Mouse (Mus musculus) hindbrain, embryonic 12.5 days (tissue): ENCODE measurements around the gene Ccdc42. TPM values are rescaled to one million over a fixed set of nuclear protein-coding genes. Genes with fewer than 3 reads are reported as not detected.
A peak's percentile ranks its signal among the peaks of the same experiment; 100 is the strongest.

Experiments used
- ATAC-seq: fragments of 200-750 bp; cut with Nextera tagmentation; 2 replicates; pipeline ENCODE4 v1.8.0; 2017; ENCODE audit warnings: moderate TSS enrichment; ENCODE audit not compliant: low FRiP score
- H3K27ac ChIP-seq: fragments of 300-500 bp; sonication (generic); 2 replicates; pipeline ENCODE4 v1.5.1; 2016; ENCODE audit warnings: mild to moderate bottlenecking
- H3K27me3 ChIP-seq: fragments of 300-500 bp; sonication (generic); 2 replicates; pipeline ENCODE4 v1.6.1; 2016; ENCODE audit warnings: mild to moderate bottlenecking
- H3K36me3 ChIP-seq: fragments of 300-500 bp; sonication (generic); 2 replicates; pipeline ENCODE4 v1.6.1; 2016; ENCODE audit warnings: mild to moderate bottlenecking
- H3K4me1 ChIP-seq: fragments of 300-500 bp; sonication (generic); 2 replicates; pipeline ENCODE4 v1.6.1; 2016
- H3K4me2 ChIP-seq: fragments of 300-500 bp; sonication (generic); replicated peaks from 2 replicates; pipeline ENCODE4 v1.6.1; 2016; ENCODE audit warnings: mild to moderate bottlenecking
- H3K4me3 ChIP-seq: fragments of 300-500 bp; sonication (generic); 2 replicates; pipeline ENCODE4 v1.5.1; 2016; ENCODE audit warnings: mild to moderate bottlenecking
- H3K9ac ChIP-seq: fragments of 300-500 bp; sonication (generic); 2 replicates; pipeline ENCODE4 v1.6.1; 2016; ENCODE audit warnings: mild to moderate bottlenecking, moderate library complexity
- H3K9me3 ChIP-seq: fragments of 300-500 bp; sonication (generic); replicated peaks from 2 replicates; pipeline ENCODE4 v1.6.1; 2016; ENCODE audit warnings: mild to moderate bottlenecking
- WGBS: fragments of 180-500 bp; shearing (Covaris S2); methylation state at CpG from one replicate; pipeline ENCODE4 v1.1.7; 2016; 5-methylcytosine and 5-hydroxymethylcytosine counted together
- polyA plus RNA-seq: library from polyadenylated mRNA; unstranded; fragments of >200 nt; fragmentation: Nextera tagmentation; extraction: Ambion mirVana; gene quantifications from 2 replicates; pipeline ENCODE4 v1.2.1, GENCODE M21; 2016

The Ccdc42 gene
- polyA plus RNA-seq = 0.66 and 0.99 TPM in 2 replicates

- peaks cover 9% of the 10 kb centered on the region for H3K4me1 ChIP-seq
- no peak within 1 kb of the TSS for H3K27ac ChIP-seq
- no peaks in the 10 kb centered on the region for H3K9me3 ChIP-seq
- H3K4me3 ChIP-seq = no peak within 1 kb of the TSS
- H3K27me3 ChIP-seq = 0 out of 2 replicates have a peak, but pooled peaks cover 3% of the 10 kb centered on the region
- H3K4me2 ChIP-seq = no peak within 1 kb of the TSS
- ATAC-seq = no peak
- 53% methylated on average over 5 of the region's 5 CpGs for WGBS
- no peak within 1 kb of the TSS for H3K9ac ChIP-seq
- H3K36me3 ChIP-seq = no peaks in the 10 kb centered on the region
These were observed at the start of gene Ccdc42 for GRCm38 (mm10) chr11:68586721-68587120. Gene Ccdc42 (plus strand): TSS chr11:68587021.

GRCm38 (mm10) chr11:68539621-68540020 is 47.2 kb upstream of the Ccdc42 start:
- WGBS = 64% methylated on average over 5 of the region's 5 CpGs
- no peak for ATAC-seq

GRCm38 (mm10) chr11:68544554-68544953 is 42.3 kb upstream of the Ccdc42 start:
- H3K9me3 ChIP-seq = no peaks in the 10 kb centered on the region
- H3K4me1 ChIP-seq = no peaks in the 10 kb centered on the region; the same call in 1 of the 2 replicates
- ATAC-seq = no peak
- no peaks in the 10 kb centered on the region for H3K27me3 ChIP-seq
- no peak overlapping the region for H3K4me2 ChIP-seq
- no peaks in the 10 kb centered on the region for H3K36me3 ChIP-seq
- H3K9ac ChIP-seq = no peak overlapping the region
- no peak overlapping the region for H3K4me3 ChIP-seq
- 3% methylated on average over 8 of the region's 8 CpGs for WGBS
- no peak overlapping the region for H3K27ac ChIP-seq

More at GRCm38 (mm10) chr11:68539621-68540020, 47.2 kb upstream of the Ccdc42 start:
- Histone ChIP-seq H3K4me2 (no peak overlapping the region), H3K36me3 (no peaks in the 10 kb centered on the region), H3K9ac (no peak overlapping the region), H3K27me3 (no peaks in the 10 kb centered on the region), H3K4me3 (no peak overlapping the region), H3K27ac (no peak overlapping the region), H3K4me1 (peaks cover 4% of the 10 kb centered on the region; the same call in 1 of the 2 replicates), H3K9me3 (no peaks in the 10 kb centered on the region)

- no peak overlapping the region for H3K4me3 ChIP-seq
- no peaks in the 10 kb centered on the region for H3K27me3 ChIP-seq
- H3K4me1 ChIP-seq = no peaks in the 10 kb centered on the region; the same call in 1 of the 2 replicates
- H3K27ac ChIP-seq = no peak overlapping the region
- no peak overlapping the region for H3K4me2 ChIP-seq
- 54% methylated on average over 7 of the region's 7 CpGs for WGBS
- H3K9ac ChIP-seq = no peak overlapping the region
- H3K36me3 ChIP-seq = no peaks in the 10 kb centered on the region
- no peak for ATAC-seq
- H3K9me3 ChIP-seq = no peaks in the 10 kb centered on the region
These were observed 41.6 kb upstream of the Ccdc42 start for GRCm38 (mm10) chr11:68545172-68545571.

- Histone ChIP-seq H3K36me3 (no peaks in the 10 kb centered on the region), H3K4me3 (no peak overlapping the region), H3K27ac (no peak overlapping the region), H3K4me2 (no peak overlapping the region), H3K9ac (no peak overlapping the region), H3K27me3 (no peaks in the 10 kb centered on the region), H3K4me1 (no peaks in the 10 kb centered on the region; the same call in 1 of the 2 replicates), H3K9me3 (no peaks in the 10 kb centered on the region)
- 80% methylated on average over 8 of the region's 8 CpGs for WGBS
- no peak for ATAC-seq
These were observed 41.1 kb upstream of the Ccdc42 start for GRCm38 (mm10) chr11:68545682-68546222.

GRCm38 (mm10) chr11:68547484-68547883 is 39.3 kb upstream of the Ccdc42 start:
- Histone ChIP-seq H3K27ac (no peak overlapping the region), H3K36me3 (no peaks in the 10 kb centered on the region), H3K27me3 (no peaks in the 10 kb centered on the region), H3K4me1 (no peaks in the 10 kb centered on the region; the same call in 1 of the 2 replicates), H3K9me3 (no peaks in the 10 kb centered on the region), H3K4me2 (no peak overlapping the region), H3K4me3 (no peak overlapping the region), H3K9ac (no peak overlapping the region)
- no peak for ATAC-seq
- 68% methylated on average over 2 of the region's 2 CpGs for WGBS

- H3K27ac ChIP-seq = no peak overlapping the region
- H3K27me3 ChIP-seq = no peaks in the 10 kb centered on the region
- ATAC-seq = no peak
- H3K36me3 ChIP-seq = no peaks in the 10 kb centered on the region
- no peak overlapping the region for H3K4me2 ChIP-seq
- no peak overlapping the region for H3K4me3 ChIP-seq
- no peaks in the 10 kb centered on the region; the same call in 1 of the 2 replicates for H3K4me1 ChIP-seq
- H3K9ac ChIP-seq = no peak overlapping the region
- H3K9me3 ChIP-seq = no peaks in the 10 kb centered on the region
- 54% methylated on average over 3 of the region's 3 CpGs for WGBS
These were observed 37.2 kb upstream of the Ccdc42 start for GRCm38 (mm10) chr11:68549597-68549996.

GRCm38 (mm10) chr11:68550358-68550757 is 36.5 kb upstream of the Ccdc42 start:
- Histone ChIP-seq H3K9ac (no peak overlapping the region), H3K27me3 (no peaks in the 10 kb centered on the region), H3K4me1 (no peaks in the 10 kb centered on the region), H3K4me3 (no peak overlapping the region), H3K36me3 (no peaks in the 10 kb centered on the region), H3K4me2 (no peak overlapping the region), H3K27ac (no peak overlapping the region), H3K9me3 (no peaks in the 10 kb centered on the region)
- no peak for ATAC-seq
- WGBS = 54% methylated on average over 4 of the region's 4 CpGs

- H3K9me3 ChIP-seq = no peaks in the 10 kb centered on the region
- no peaks in the 10 kb centered on the region for H3K36me3 ChIP-seq
- no peak overlapping the region for H3K4me3 ChIP-seq
- H3K4me1 ChIP-seq = peaks cover 5% of the 10 kb centered on the region
- no peak overlapping the region for H3K9ac ChIP-seq
- peaks cover 20% of the 10 kb centered on the region for H3K27me3 ChIP-seq
- no peak overlapping the region for H3K4me2 ChIP-seq
- no peak for ATAC-seq
- H3K27ac ChIP-seq = no peak overlapping the region
- WGBS = 39% methylated on average over 8 of the region's 8 CpGs
These were observed 32.8 kb upstream of the Ccdc42 start for GRCm38 (mm10) chr11:68553981-68554471.

GRCm38 (mm10) chr11:68555918-68556584 is 30.8 kb upstream of the Ccdc42 start, which contains the start of gene Mfsd6l:
Gene Mfsd6l (plus strand): TSS chr11:68556186.
- ATAC-seq = no peak
- peak within 1 kb of the TSS; percentile 35 for H3K4me2 ChIP-seq
- H3K36me3 ChIP-seq = no peaks in the 10 kb centered on the region
- 8% methylated on average over 36 of the region's 37 CpGs for WGBS
- H3K4me1 ChIP-seq = peaks cover 5% of the 10 kb centered on the region
- no peaks in the 10 kb centered on the region for H3K9me3 ChIP-seq
- H3K27ac ChIP-seq = no peak within 1 kb of the TSS
- H3K9ac ChIP-seq = no peak within 1 kb of the TSS
- peak within 1 kb of the TSS; percentile 15 for H3K4me3 ChIP-seq
- H3K27me3 ChIP-seq = peaks cover 20% of the 10 kb centered on the region

- no peak overlapping the region for H3K9ac ChIP-seq
- H3K36me3 ChIP-seq = no peaks in the 10 kb centered on the region
- no peak overlapping the region for H3K27ac ChIP-seq
- peaks cover 20% of the 10 kb centered on the region for H3K27me3 ChIP-seq
- ATAC-seq = no peak
- 36% methylated on average over 1 of the region's 1 CpGs for WGBS
- H3K4me2 ChIP-seq = no peak overlapping the region
- H3K9me3 ChIP-seq = no peaks in the 10 kb centered on the region
- no peak overlapping the region for H3K4me3 ChIP-seq
- peaks cover 5% of the 10 kb centered on the region for H3K4me1 ChIP-seq
These were observed 27.3 kb upstream of the Ccdc42 start for GRCm38 (mm10) chr11:68559546-68559945.

GRCm38 (mm10) chr11:68561957-68562950 is 24.6 kb upstream of the Ccdc42 start:
- ATAC-seq = no peak
- WGBS = 79% methylated on average over 11 of the region's 11 CpGs
- Histone ChIP-seq H3K9ac (no peak overlapping the region), H3K4me2 (no peak overlapping the region), H3K36me3 (no peaks in the 10 kb centered on the region), H3K4me3 (no peak overlapping the region), H3K27me3 (0 out of 2 replicates have a peak, but pooled peaks cover 6% of the 10 kb centered on the region), H3K4me1 (no peaks in the 10 kb centered on the region), H3K27ac (no peak overlapping the region), H3K9me3 (no peaks in the 10 kb centered on the region)
